Mouse (Mus musculus): ENCODE measurements around the gene Nxpe5.

DNA sequence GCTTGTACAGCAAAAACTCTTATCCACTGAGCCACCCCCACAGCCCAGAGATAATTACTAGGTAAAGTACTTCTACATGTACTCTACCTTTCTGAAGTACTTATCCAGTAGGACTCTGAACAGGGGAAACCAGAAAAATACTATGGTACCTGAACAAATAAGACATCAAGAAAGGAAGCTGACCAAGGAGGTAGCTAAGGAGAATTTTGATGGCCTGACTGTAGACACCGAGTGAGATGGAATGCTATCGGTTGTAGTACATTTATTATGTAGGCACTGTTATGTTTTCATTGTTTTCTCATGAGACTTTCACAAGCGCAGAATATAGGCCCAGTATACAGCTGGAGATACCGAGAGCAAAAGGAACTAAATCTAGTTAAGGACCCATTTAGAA is 31.9 kb downstream of the Nxpe5 start:
- TF ChIP-seq CTCF (IDR thresholded peaks at IDR 0.05; ENCODE audit: control insufficient read depth, insufficient read depth, insufficient read length) = no peak
- no peak for TF ChIP-seq USF1 (IDR thresholded peaks at IDR 0.05; ENCODE audit: low read depth)
- TF ChIP-seq CEBPB (IDR thresholded peaks at IDR 0.05; ENCODE audit: low read depth) = no peak
- no peak for TF ChIP-seq MAX (IDR thresholded peaks at IDR 0.05)
- TF ChIP-seq FOSL1 (IDR thresholded peaks at IDR 0.05; ENCODE audit: insufficient read depth, low read length, poor library complexity, severe bottlenecking) = no peak
- no peak for TF ChIP-seq MYOG (IDR thresholded peaks at IDR 0.05; ENCODE audit: control insufficient read depth, extremely low read depth, insufficient read length)
- no peak for TF ChIP-seq MYOD1 (IDR thresholded peaks at IDR 0.05; ENCODE audit: control insufficient read depth, insufficient read length, low read depth)
